Mouse (Mus musculus) urinary bladder, postnatal 25 days (tissue): ENCODE results near the gene Enox2.

Source experiments
- DNase-seq: peaks from one replicate; pipeline ENCODE4 v3.0.0; 2022; ENCODE audit warnings: low spot score

Gene Enox2

GRCm38 (mm10) chrX:49287700-49288563 is at the start of gene Enox2:
Enox2 (minus strand) TSS chrX:49288259.
- peak; percentile 42 for DNase-seq

- no peak for DNase-seq
Observed at GRCm38 (mm10) chrX:49309496-49309895, 21.4 kb upstream of the Enox2 start.

DNA sequence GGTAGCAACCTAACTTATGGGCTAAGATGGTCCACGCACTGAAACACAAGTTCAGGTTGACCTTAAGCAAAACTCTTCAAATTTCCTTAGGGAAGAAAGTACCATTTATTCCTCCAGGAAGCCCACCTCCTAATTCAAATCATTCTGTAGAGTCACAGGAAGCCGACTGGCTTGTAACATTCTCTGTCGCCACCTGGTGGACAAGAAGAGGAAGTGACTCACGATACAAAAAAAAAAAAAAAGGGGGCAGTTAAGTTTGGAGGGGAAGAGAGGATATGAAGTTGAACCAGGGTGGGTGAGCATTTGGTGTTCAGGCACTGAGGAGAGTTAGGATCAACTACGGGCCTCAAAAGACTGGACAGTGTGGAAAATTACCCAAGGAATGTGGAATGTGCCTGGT is 18.6 kb upstream of the Enox2 start:
- peak; percentile 5 for DNase-seq

DNA sequence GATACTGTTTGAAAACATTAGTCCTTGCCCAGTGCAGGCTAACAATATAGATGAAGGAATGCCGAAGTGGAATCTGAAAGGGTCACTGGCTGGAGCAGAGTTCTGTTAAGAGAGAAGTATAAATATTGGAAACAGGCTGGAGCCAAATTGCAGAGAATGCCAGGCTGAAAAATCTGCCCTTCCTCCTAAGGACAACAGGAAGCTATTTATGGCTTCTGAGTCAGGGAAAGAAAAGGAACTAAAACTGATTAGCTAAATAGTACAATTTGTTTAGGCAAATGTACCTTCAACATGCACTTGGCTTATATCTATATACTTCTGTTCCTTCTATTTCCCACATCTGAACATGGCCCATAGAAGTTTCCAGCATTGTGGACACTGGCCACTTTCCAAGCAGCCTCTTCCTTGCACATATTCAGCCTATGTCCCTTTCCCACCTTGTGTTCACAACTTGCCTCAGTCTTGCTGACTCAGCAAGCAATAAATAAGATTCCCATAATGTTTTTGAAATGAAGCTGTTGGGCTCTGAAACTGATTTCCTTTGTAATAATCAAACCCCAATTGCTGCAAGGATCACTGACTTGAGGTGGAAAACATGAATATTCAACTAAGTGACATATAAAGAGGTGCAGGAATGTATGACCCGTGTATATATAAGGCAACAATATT is 8.0 kb downstream of the Enox2 start:
- DNase-seq = no peak

GRCm38 (mm10) chrX:49273487-49274042 is 14.5 kb downstream of the Enox2 start:
- DNase-seq = no peak

DNA sequence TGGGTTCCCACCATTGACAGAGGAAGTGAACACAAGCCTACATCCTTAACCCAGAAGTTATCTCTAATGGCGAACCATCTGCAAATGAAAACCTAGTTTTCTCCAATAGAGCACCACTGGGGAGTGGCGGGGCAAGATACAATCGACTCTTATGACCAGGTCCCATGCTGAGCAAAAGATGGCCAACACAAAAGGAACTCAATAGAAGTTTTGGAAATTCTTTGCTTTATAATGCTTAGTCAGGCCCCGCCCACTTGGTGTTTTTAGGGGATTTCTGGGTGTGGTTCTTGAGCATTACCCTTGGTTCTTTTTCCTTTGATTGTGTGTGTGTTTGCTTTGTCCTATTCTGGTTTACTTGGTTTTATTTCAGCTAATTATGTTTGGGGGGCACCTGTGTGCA is 37.2 kb downstream of the Enox2 start:
- DNase-seq = no peak

GRCm38 (mm10) chrX:49225792-49226426 is 62.1 kb downstream of the Enox2 start:
- DNase-seq = no peak

GRCm38 (mm10) chrX:49216422-49216821 is 71.6 kb downstream of the Enox2 start:
- no peak for DNase-seq

GRCm38 (mm10) chrX:49196386-49196785 is 91.7 kb downstream of the Enox2 start:
- DNase-seq = no peak

- DNase-seq = no peak
Observed at GRCm38 (mm10) chrX:49181136-49181535, 106.9 kb downstream of the Enox2 start.

DNA sequence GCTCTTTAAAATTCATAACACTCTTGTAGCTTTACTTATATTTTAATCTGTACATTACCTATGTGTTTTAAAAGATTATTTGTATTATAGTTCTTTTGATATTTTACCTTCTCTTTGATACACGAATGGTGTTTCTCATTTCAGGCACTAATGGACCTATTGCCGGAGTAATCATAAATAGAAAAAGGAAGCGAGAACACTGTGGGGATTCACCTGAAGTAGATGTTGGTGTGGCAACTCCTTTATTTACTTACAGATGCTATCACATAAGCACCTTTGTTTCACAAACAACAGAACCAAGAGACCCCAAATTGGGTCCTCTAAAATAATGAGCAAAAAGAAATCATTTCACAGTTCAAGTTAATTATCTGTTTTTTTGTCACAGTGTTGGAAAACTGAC is 109.4 kb downstream of the Enox2 start:
- DNase-seq = no peak

GRCm38 (mm10) chrX:49154280-49154679 is 133.8 kb downstream of the Enox2 start:
- no peak for DNase-seq

DNA sequence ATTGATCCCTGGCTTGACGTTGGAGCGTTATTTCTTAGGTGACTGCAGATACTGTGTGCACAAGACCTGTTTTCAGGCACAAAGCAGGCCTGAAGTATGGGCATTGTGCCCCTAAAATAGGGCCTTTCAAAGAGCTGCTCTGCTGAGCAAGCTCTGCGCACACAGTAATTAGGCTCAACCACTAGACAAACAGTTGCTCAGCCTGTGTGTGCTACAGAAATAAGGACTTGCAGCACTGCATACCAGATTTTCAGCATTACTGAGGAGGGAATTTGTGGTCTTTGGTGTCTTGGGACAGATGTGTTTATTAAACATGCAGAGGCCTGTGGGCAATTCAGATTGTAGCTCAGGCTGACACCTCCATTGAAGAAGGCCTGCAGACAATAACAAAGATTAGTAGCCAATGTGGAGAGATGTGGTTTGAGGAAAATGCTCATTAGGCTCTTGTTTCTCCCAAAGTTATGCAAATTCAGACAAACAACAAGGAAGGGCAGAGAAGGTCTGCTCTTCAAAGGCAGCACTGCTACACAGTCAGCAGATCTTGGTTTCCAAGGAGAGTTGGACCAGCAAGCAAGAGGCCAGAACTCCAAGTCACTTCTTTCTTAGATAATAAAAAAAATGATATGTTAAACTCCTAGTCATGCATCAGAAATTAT is 163.2 kb downstream of the Enox2 start:
- DNase-seq = no peak

GRCm38 (mm10) chrX:49116465-49116864 is 171.6 kb downstream of the Enox2 start:
- no peak for DNase-seq

DNA sequence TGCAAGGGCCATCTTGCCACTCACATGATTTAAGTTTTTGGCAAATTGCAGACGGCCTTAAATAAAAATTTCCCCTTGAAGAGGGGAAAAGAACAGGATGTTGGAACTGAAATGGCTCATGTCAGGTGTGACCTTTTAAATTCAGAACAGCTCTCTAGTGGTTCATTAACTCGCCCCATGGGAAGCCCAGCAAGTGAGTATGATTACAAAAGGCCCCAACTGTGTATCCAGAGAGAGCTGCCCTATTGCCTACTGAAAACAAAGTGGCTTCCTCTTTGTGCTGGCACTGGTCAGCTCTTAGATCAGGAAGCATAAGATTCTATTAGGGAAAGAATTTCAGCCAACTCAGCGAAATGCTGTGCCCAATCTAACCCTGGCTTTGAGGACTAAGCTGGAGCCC is 175.6 kb downstream of the Enox2 start:
- no peak for DNase-seq

- peak; percentile 9 for DNase-seq
Observed at GRCm38 (mm10) chrX:49100542-49100941, 187.5 kb downstream of the Enox2 start.

DNA sequence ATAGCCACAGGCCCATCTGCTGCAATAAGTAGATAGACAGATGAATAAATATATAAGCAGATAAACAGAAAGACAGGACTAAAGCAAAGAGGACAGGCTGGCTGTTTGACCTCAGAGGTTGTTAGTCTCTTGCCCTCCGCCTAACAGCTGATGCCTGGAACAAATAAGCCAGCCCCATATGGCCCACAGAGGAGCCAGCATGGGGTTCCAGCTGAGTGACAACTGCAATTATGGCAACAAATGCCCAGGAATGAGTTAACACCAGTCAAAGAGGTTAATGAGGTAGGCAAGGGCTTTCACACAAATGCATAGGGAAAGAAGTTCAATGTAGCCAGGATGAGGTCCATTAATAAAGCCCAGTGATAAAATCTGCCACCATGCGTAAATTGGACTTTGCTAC is 191.8 kb downstream of the Enox2 start:
- no peak for DNase-seq

DNA sequence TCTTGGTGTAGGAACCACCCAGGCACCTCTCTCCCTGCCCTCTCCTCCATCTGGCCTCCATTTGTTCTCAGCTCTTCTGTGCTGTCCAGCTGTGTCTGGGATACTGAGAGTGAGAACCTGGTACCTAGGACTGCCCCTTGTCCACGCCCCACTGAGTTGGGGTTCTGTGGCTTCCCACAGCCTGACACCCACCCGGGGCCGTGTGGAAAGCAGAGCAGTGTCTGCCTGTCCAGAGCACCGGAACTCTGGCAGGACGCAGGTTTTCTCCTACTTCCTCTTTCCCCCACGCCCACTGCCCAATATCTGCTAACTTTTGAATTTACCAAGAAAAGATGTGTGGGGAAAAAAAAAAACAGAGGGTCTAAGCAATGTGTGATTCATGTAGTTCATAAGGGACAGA is 213.0 kb downstream of the Enox2 start:
- no peak for DNase-seq

GRCm38 (mm10) chrX:49073563-49073962 is 214.5 kb downstream of the Enox2 start:
- DNase-seq = no peak

GRCm38 (mm10) chrX:49045118-49045517 is 242.9 kb downstream of the Enox2 start:
- DNase-seq = no peak

- no peak for DNase-seq
Observed at GRCm38 (mm10) chrX:49009746-49010145, 278.3 kb downstream of the Enox2 start.

- DNase-seq = no peak
Observed at GRCm38 (mm10) chrX:49005655-49006054, 282.4 kb downstream of the Enox2 start.
